Mouse (Mus musculus) liver, embryonic 14.5 days (tissue): ENCODE results near the gene Adam15.

Experiments used
- CTCF ChIP-seq: IDR thresholded peaks from 2 replicates; pipeline ENCODE4 v1.5.1; 2016; ENCODE audit warnings: antibody characterized with exemption, low read depth, control low read depth
- EP300 ChIP-seq: IDR thresholded peaks from 2 replicates; pipeline ENCODE4 v1.6.1; 2016; ENCODE audit warnings: antibody characterized with exemption, low read depth

DNA sequence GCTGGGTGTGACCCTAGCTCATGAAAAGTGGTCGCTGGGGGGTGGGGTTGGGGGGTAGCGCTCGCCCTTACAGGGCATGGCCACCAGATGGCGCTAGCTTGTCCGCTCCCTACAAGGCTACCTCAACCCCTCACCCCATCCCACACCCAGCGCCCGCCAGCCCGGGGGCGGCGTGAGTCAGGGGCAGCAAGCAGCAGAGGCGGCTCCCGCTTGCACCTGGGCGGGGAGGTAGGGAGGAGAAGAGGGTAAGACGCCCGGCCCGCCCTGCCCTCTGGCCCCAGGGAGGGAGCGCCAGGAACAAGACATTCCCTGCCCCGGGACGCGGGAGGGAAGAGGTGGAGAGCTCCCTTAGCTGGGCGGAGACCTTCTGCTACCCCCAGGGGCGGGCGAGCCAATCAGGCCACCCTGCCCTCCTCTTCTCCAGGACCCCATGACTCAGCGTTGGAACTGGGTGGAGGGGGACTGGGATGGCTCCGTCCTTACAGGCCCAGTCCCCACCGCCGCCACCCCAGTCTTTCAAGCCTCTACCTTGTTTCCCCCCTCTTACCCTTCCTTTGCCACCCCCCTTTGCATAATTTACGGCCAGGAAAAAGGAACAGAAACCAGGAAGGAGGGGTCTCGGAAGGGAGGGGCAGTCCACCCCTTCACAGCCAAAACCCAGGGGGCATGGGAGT lies 28.7 kb upstream of the Adam15 start:
- TF ChIP-seq CTCF (peak; percentile 92), EP300 (no peak)
